ENCODE assay signal across 20 mouse cellular contexts in genomic region chr14:57883341-57883740, GRCm38 (mm10). TPM values are rescaled to one million over a fixed set of nuclear protein-coding genes. Genes with fewer than 3 reads are reported as not detected.
DNase-seq lines count a peak whose midpoint lies in the region; ATAC-seq and TF ChIP-seq lines count a peak whose summit lies in the region.
"Had no signal": no experiment of that assay in that cellular context is flagged by ENCODE, and none has a peak within 500 bp of the region (broad histone marks: within the 10 kb centered on the region; RNA-seq: fewer than 3 reads in every experiment).

No protein-coding gene starts in this region.

- 0 out of 2 replicates have a peak overlapping the region, but pooled peaks have one; percentile 93 for H3K27ac ChIP-seq in heart, postnatal 0 days (ENCODE audit: low read depth)
- 0 out of 2 replicates have a peak overlapping the region, but pooled peaks have one; percentile 7 for H3K27ac ChIP-seq in intestine, embryonic 14.5 days (ENCODE audit: low read depth)
- H3K27ac ChIP-seq: gastrocnemius, adult 2 months; heart, embryonic 10.5 days; liver, embryonic 14.5 days; neural tube, embryonic 12.5 days had no signal

- TF ChIP-seq CTCF in heart, postnatal 0 days (IDR thresholded peaks at IDR 0.05; ENCODE audit: low read depth) = no peak

- H3K9ac ChIP-seq in heart, postnatal 0 days (replicated peaks; ENCODE audit: low read depth, low read length) = no peak overlapping the region
- H3K9ac ChIP-seq in intestine, embryonic 14.5 days (ENCODE audit: low read length) = no peak overlapping the region
- H3K9ac ChIP-seq: forebrain, postnatal 0 days; liver, embryonic 14.5 days; neural tube, embryonic 12.5 days had no signal

- H3K36me3 ChIP-seq in heart, postnatal 0 days (replicated peaks; ENCODE audit: control insufficient read depth, insufficient read depth, low read length) = no peaks in the 10 kb centered on the region
- no peaks in the 10 kb centered on the region for H3K36me3 ChIP-seq in intestine, embryonic 14.5 days (ENCODE audit: control insufficient read depth, insufficient read depth, low read length)
- H3K36me3 ChIP-seq: heart, embryonic 10.5 days; neural tube, embryonic 12.5 days had no signal

- WGBS in heart, postnatal 0 days = 90% methylated on average over 3 of the region's 3 CpGs
- WGBS in intestine, embryonic 14.5 days = 80% methylated on average over 3 of the region's 3 CpGs

- H3K4me2 ChIP-seq in heart, postnatal 0 days (ENCODE audit: low read depth, low read length) = no peak overlapping the region
- no peak overlapping the region for H3K4me2 ChIP-seq in intestine, embryonic 14.5 days (ENCODE audit: low read length)
- H3K4me2 ChIP-seq: neural tube, embryonic 12.5 days had no signal

- no peak overlapping the region for H3K4me3 ChIP-seq in heart, postnatal 0 days (ENCODE audit: low read depth, low read length)
- H3K4me3 ChIP-seq in intestine, embryonic 14.5 days (ENCODE audit: low read depth, low read length) = no peak overlapping the region
- H3K4me3 ChIP-seq: erythroblast, embryonic 14.5 days; gastrocnemius, adult 2 months; heart, embryonic 10.5 days; neural tube, embryonic 12.5 days had no signal

- no peak for TF ChIP-seq EP300 in heart, postnatal 0 days (IDR thresholded peaks at IDR 0.05; ENCODE audit: low read depth)

- no peaks in the 10 kb centered on the region for H3K27me3 ChIP-seq in heart, postnatal 0 days (ENCODE audit: control insufficient read depth, insufficient read depth, low read length)
- H3K27me3 ChIP-seq in intestine, embryonic 14.5 days (replicated peaks; ENCODE audit: control insufficient read depth, insufficient read depth, low read length) = no peaks in the 10 kb centered on the region
- H3K27me3 ChIP-seq: neural tube, embryonic 12.5 days had no signal

- H3K9me3 ChIP-seq in heart, postnatal 0 days (replicated peaks; ENCODE audit: control insufficient read depth, low read length) = no peaks in the 10 kb centered on the region
- no peaks in the 10 kb centered on the region for H3K9me3 ChIP-seq in intestine, embryonic 14.5 days (ENCODE audit: control insufficient read depth, low read length)
- H3K9me3 ChIP-seq: heart, embryonic 10.5 days; neural tube, embryonic 12.5 days had no signal

- no peak for ATAC-seq in heart, postnatal 0 days (ENCODE audit: insufficient read depth, low read depth)
- 0 out of 2 replicates have a peak, but pooled peaks have one; percentile 36 for ATAC-seq in intestine, embryonic 14.5 days (replicated peaks; ENCODE audit: low FRiP score, low TSS enrichment, low read depth)
- no peak for ATAC-seq in megakaryocyte, adult 5-6 weeks (ENCODE audit: poor library complexity, severe bottlenecking)
- ATAC-seq: forebrain, postnatal 0 days had no signal

- H3K4me1 ChIP-seq in heart, postnatal 0 days (ENCODE audit: control insufficient read depth, insufficient read depth) = peaks cover 22% of the 10 kb centered on the region
- no peaks in the 10 kb centered on the region; the same call in none of the 2 replicates for H3K4me1 ChIP-seq in intestine, embryonic 14.5 days (replicated peaks; ENCODE audit: control insufficient read depth, insufficient read depth, low read length)

- DNase-seq in heart, postnatal 0 days (ENCODE audit: low spot score) = no peak
- DNase-seq in heart, adult 8-10 months (ENCODE audit: low spot score) = no peak
- DNase-seq in 3T3-L1 (ENCODE audit: low read depth, low spot score) = peak; percentile 44
- no peak for DNase-seq in intestine, embryonic 14.5 days (ENCODE audit: low spot score)
- DNase-seq in lung, postnatal 14 days = peak; percentile 30
- no peak for DNase-seq in layer of hippocampus, adult 18-20 months (ENCODE audit: low spot score in 2 of 2)
- no peak for DNase-seq in layer of hippocampus, adult 8-10 months (ENCODE audit: low spot score in 2 of 2)
- DNase-seq: cerebellum, postnatal 10 days; embryo, embryonic 11 days; forebrain, postnatal 0 days; gastrocnemius, adult 2 months; kidney, postnatal 10 days; left cerebral cortex, postnatal 4 days; right cerebral cortex, postnatal 4 days; thymus, postnatal 36 days had no signal

RNA-seq across cellular contexts. Expression of gene Zdhhc20, which starts 6.7 kb away (rescaled TPM):
- 13.2 and 18.8 TPM in 2 replicates for total RNA-seq in heart, postnatal 0 days (2014; rRNA removed; ENCODE audit: low replicate concordance)
- polyA plus RNA-seq in heart, postnatal 0 days (2015; fragmentation: Nextera tagmentation; extraction: Ambion mirVana) = 25.9 and 28.6 TPM in 2 replicates
- 1 to 10 TPM; 4.4 to 9.8 (median 7.4) TPM for total RNA-seq in heart, adult 8-10 months (2022)
- 56.9 and 63.6 TPM in 2 replicates for polyA plus RNA-seq in intestine, embryonic 14.5 days (2014; fragmentation: Nextera tagmentation; extraction: Ambion mirVana)
- total RNA-seq in layer of hippocampus, adult 18-20 months (2021) = 10 to 100 TPM; 45.1 to 48.4 TPM
- 10 to 100 TPM; 43.9 to 48.4 (median 46.2) TPM for total RNA-seq in layer of hippocampus, adult 8-10 months (2022)
- total RNA-seq in megakaryocyte, adult 5-6 weeks (2015) = 51.5 and 54.5 TPM in 2 replicates
- 60.1 and 91.5 TPM in 2 replicates for total RNA-seq in megakaryocyte, adult 5-6 weeks (2017)
- polyA plus RNA-seq: erythroblast, embryonic 14.5 days had no signal

RNA-seq across cellular contexts. Expression of gene Mrpl57, which starts 57.3 kb away (rescaled TPM):
- 21.5 and 55.3 TPM in 2 replicates for total RNA-seq in heart, postnatal 0 days (2014; rRNA removed; ENCODE audit: low replicate concordance)
- 164 and 166 TPM in 2 replicates for polyA plus RNA-seq in heart, postnatal 0 days (2015; fragmentation: Nextera tagmentation; extraction: Ambion mirVana)
- total RNA-seq in heart, adult 8-10 months (2022) = 10 to 100 TPM; 61.9 to 72.6 (median 67.9) TPM
- 192 and 199 TPM in 2 replicates for polyA plus RNA-seq in intestine, embryonic 14.5 days (2014; fragmentation: Nextera tagmentation; extraction: Ambion mirVana)
- 10 to 100 TPM; 64.5 to 72.0 TPM for total RNA-seq in layer of hippocampus, adult 18-20 months (2021)
- 10 to 100 TPM; 57.5 to 69.7 (median 63.6) TPM for total RNA-seq in layer of hippocampus, adult 8-10 months (2022)
- total RNA-seq in megakaryocyte, adult 5-6 weeks (2015) = 73.9 and 78.7 TPM in 2 replicates
- total RNA-seq in megakaryocyte, adult 5-6 weeks (2017) = 63.7 and 73.2 TPM in 2 replicates

RNA-seq across cellular contexts. Expression of gene Ska3, which starts 57.4 kb away (rescaled TPM):
- total RNA-seq in heart, postnatal 0 days (2014; rRNA removed; ENCODE audit: low replicate concordance) = 4.7 and 7.9 TPM in 2 replicates
- polyA plus RNA-seq in heart, postnatal 0 days (2015; fragmentation: Nextera tagmentation; extraction: Ambion mirVana) = 6.6 and 6.9 TPM in 2 replicates
- total RNA-seq in heart, adult 8-10 months (2022) = under 1 TPM in 1 of 4 experiments, not detected in 3; 0.49 TPM
- 30.2 and 32.5 TPM in 2 replicates for polyA plus RNA-seq in intestine, embryonic 14.5 days (2014; fragmentation: Nextera tagmentation; extraction: Ambion mirVana)
- under 1 TPM; 0.32 to 0.58 TPM for total RNA-seq in layer of hippocampus, adult 18-20 months (2021)
- 1 to 10 TPM in 1 of 4 experiments, under 1 TPM in 3; 0.81 to 2.1 (median 0.92) TPM for total RNA-seq in layer of hippocampus, adult 8-10 months (2022)
- 25.5 and 28.3 TPM in 2 replicates for total RNA-seq in megakaryocyte, adult 5-6 weeks (2015)
- 26.8 and 36.1 TPM in 2 replicates for total RNA-seq in megakaryocyte, adult 5-6 weeks (2017)
- total RNA-seq: gastrocnemius, adult 2 months had no signal

Comparison
In these comparisons a context has a peak if more than half of its experiments do, and no peak if none do; other contexts are left out.
1. DNase-seq: peak in 3T3-L1 (single experiment) and lung, postnatal 14 days (single experiment); none in heart, postnatal 0 days (single experiment), heart, adult 8-10 months (single experiment), intestine, embryonic 14.5 days (single experiment), layer of hippocampus, adult 18-20 months (0 of 2) and layer of hippocampus, adult 8-10 months (0 of 2).